Mouse (Mus musculus) liver, postnatal 0 days (tissue): ENCODE data around the gene Prrt2.

ENCODE experiments used
- CTCF ChIP-seq: sonication (generic); IDR thresholded peaks from 2 replicates; pipeline ENCODE4 v1.5.1; 2016; ENCODE audit warnings: antibody characterized with exemption, low read depth
- EP300 ChIP-seq: IDR thresholded peaks from 2 replicates; pipeline ENCODE4 v1.6.1; 2016; ENCODE audit warnings: antibody characterized with exemption, low read depth, mild to moderate bottlenecking

DNA sequence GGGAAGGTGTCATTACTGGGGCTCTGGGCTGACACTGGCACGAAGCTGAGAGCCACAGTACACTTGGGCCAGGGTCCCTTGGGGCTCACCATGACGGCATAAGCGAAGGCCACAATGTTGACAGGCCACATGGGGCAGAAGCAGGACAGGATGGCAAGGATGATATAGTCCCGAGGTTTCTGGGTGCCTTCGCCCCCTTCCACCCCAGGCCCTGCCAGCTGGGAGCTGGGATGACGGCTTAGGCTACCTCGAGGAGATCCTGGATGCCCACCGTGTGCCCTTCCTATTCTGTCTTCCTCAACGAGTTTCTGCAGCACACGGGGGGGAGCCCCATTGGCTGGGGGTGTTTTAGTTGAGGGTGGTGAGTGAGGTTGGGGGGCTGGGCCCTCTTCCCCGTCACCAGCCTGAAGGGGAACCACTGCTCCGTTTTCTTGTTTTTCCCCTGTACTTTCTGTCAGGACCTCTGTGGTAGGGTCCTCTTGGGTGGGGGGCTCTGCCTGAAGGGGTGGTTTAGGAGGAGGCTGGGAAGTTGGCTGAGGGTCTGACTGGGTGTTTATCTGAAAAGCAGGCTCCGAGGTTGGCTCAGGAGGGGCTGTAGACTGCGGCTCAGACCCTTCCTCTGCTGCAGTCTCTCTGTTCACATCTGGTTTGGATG lies 1.6 kb downstream of the Prrt2 start:
- TF ChIP-seq CTCF (no peak), EP300 (no peak)
